Mouse (Mus musculus) bone marrow, adult 2 months (tissue): ENCODE data around the gene Arntl2.

Experiments used
- CTCF ChIP-seq: fragments of 200-500 bp; IDR thresholded peaks from 2 replicates; pipeline ENCODE4 v1.5.1; 2011; ENCODE audit warnings: low read length, control low read depth; ENCODE audit not compliant: control insufficient read depth, insufficient read depth
- POLR2A ChIP-seq: fragments of 200-500 bp; IDR thresholded peaks from 2 replicates; pipeline ENCODE4 v1.6.1; 2011; ENCODE audit warnings: low read depth, mild to moderate bottlenecking, control low read depth, low read length, borderline replicate concordance; ENCODE audit not compliant: control insufficient read depth

DNA sequence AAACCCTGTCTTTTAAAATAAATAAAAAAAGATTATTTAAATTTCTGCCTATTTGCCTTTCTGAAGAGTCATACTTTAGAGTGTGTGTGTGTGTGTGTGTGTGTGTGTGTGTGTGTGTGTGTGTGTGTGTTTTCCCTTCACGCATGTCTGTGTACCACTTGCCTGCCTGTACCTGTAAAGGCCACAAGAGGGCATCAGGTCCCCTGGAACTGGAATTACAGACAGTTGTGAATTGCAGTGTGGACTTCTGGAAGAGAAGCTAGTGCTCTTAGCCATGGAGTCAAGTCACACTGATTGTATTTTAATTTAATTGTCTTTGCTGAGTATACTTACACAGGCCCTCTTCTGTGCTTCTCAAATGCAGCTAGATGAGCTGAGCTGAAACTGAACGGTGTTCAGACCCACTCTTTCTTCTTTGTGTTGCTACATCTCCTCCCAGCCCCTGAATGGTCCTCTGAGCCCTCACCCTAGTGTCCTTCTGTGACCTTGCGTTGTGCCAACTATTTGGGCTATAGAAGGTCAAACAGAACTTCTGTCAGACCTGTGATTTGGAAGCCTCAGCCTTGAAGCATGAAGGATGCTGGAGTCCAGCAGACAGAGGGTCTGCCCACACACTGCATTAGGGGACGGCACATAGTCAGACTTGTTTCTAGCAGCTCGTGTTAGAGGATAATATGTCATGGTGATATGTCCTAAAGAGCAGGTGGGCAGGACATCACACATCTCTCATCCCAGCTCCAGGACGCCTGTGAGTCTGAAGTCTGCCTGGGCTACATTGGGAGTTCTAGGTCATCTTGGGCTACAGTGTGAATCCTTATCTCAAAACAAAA, 37.8 kb downstream of the Arntl2 start:
- TF ChIP-seq CTCF (peak; percentile 59), POLR2A (no peak)
